In the genomic region with DNA sequence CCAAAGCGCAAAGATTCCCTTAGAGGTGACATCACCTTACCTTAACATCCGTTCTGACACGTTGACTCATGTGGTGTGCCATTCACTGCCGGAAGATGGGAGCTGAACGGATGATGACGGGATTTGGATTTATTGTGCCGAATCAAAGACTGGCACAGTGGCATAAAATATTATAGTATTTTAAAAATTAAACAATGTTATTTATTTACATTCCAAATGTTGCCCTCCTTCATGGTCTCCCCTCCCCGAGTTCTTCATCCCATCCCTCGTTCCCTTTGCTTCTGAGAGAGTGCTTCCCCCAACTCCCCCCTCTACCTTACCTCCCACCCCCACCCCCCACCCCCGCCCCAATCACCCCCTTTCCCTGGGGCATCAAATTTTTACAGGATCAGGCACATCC, we compare ENCODE assay signal across 25 mouse cellular contexts. TPM values are rescaled to one million over a fixed set of nuclear protein-coding genes. Genes with fewer than 3 reads are reported as not detected.
"Had no signal": no experiment of that assay in that cellular context is flagged by ENCODE, and none has a peak within 500 bp of the region (broad histone marks: within the 10 kb centered on the region; RNA-seq: fewer than 3 reads in every experiment).

A gene (minus strand): TSS at position 101 of the 400 bp plus-strand sequence.

- H3K36me3 ChIP-seq: midbrain, embryonic 12.5 days; midbrain, embryonic 15.5 days; neural tube, embryonic 12.5 days; neural tube, embryonic 15.5 days; stomach, embryonic 15.5 days had no signal

- H3K27ac ChIP-seq: kidney, postnatal 0 days; liver, embryonic 14.5 days; macrophage; midbrain, embryonic 12.5 days; midbrain, embryonic 15.5 days; neural tube, embryonic 12.5 days; neural tube, embryonic 15.5 days; stomach, embryonic 15.5 days had no signal

- H3K27me3 ChIP-seq: midbrain, embryonic 12.5 days; midbrain, embryonic 15.5 days; neural tube, embryonic 12.5 days; neural tube, embryonic 15.5 days; stomach, embryonic 15.5 days had no signal

- H3K4me2 ChIP-seq: liver, embryonic 11.5 days; lung, embryonic 14.5 days; midbrain, embryonic 12.5 days; midbrain, embryonic 15.5 days; neural tube, embryonic 12.5 days; neural tube, embryonic 15.5 days; stomach, embryonic 15.5 days had no signal

- H3K9ac ChIP-seq: liver, embryonic 14.5 days; liver, postnatal 0 days; lung, embryonic 14.5 days; midbrain, embryonic 12.5 days; midbrain, embryonic 15.5 days; neural tube, embryonic 12.5 days; neural tube, embryonic 15.5 days; stomach, embryonic 15.5 days had no signal

- H3K4me3 ChIP-seq: midbrain, embryonic 12.5 days; midbrain, embryonic 15.5 days; neural tube, embryonic 12.5 days; neural tube, embryonic 15.5 days; stomach, embryonic 15.5 days had no signal

- H3K9me3 ChIP-seq: midbrain, embryonic 12.5 days; midbrain, embryonic 15.5 days; neural tube, embryonic 12.5 days; neural tube, embryonic 15.5 days; stomach, embryonic 15.5 days had no signal

- ATAC-seq: liver, postnatal 0 days; lung, postnatal 0 days; midbrain, embryonic 15.5 days had no signal

- DNase-seq: kidney, adult 18-20 months; kidney, postnatal 25 days; layer of hippocampus, postnatal 36 days; liver, postnatal 0 days; lung, embryonic 14.5 days; right cerebral cortex, postnatal 25 days; spleen, adult 18-20 months; thymus, adult 2 months; thymus, postnatal 4 days had no signal

- H3K4me1 ChIP-seq: midbrain, embryonic 15.5 days had no signal

RNA-seq across cellular contexts. Expression of the gene that starts here (rescaled TPM):
- total RNA-seq: layer of hippocampus, adult 8-10 months; layer of hippocampus, postnatal 10 days; layer of hippocampus, postnatal 36 days; left cerebral cortex, adult 8-10 months; left cerebral cortex, postnatal 25 days; megakaryocyte, adult 5-6 weeks had no signal
- polyA plus RNA-seq: kidney, embryonic 14.5 days; kidney, postnatal 0 days; liver, embryonic 14.5 days; liver, postnatal 0 days; lung, embryonic 14.5 days; lung, postnatal 0 days; macrophage; midbrain, embryonic 12.5 days; midbrain, embryonic 15.5 days; neural tube, embryonic 15.5 days; thymus, adult 2 months had no signal
